Mouse (Mus musculus) C2C12 (cell line): ENCODE data around the gene Tubg1. TPM values are rescaled to one million over a fixed set of nuclear protein-coding genes. Genes with fewer than 3 reads are reported as not detected.

Experiments
- H3K27me3 ChIP-seq: one replicate; pipeline ENCODE4 v1.6.1; 2011; ENCODE audit not compliant: control insufficient read depth, insufficient read depth, insufficient read length
- H3K36me3 ChIP-seq: one replicate; pipeline ENCODE4 v1.6.1; 2011; ENCODE audit not compliant: control insufficient read depth, insufficient read depth
- H3K4me3 ChIP-seq: one replicate; pipeline ENCODE4 v1.5.1; 2011; ENCODE audit warnings: mild to moderate bottlenecking, control low read depth; ENCODE audit not compliant: poor library complexity, insufficient read depth, severe bottlenecking
- H3K79me2 ChIP-seq: one replicate; pipeline ENCODE4 v1.6.1; 2011; ENCODE audit not compliant: control insufficient read depth, insufficient read depth
- H3K79me3 ChIP-seq: one replicate; pipeline ENCODE4 v1.6.1; 2011; ENCODE audit warnings: low read depth, control low read depth
- H3ac ChIP-seq: one replicate; pipeline ENCODE3; 2011; ENCODE audit warnings: low read depth; ENCODE audit not compliant: control insufficient read depth, insufficient read length
- CEBPB ChIP-seq: IDR thresholded peaks from one replicate; pipeline ENCODE4 v1.6.1; 2011; ENCODE audit warnings: low read depth, mild to moderate bottlenecking, control low read depth, moderate library complexity
- CTCF ChIP-seq: IDR thresholded peaks from one replicate; pipeline ENCODE4 v1.5.1; 2011; ENCODE audit not compliant: control insufficient read depth, insufficient read depth, insufficient read length
- FOSL1 ChIP-seq: IDR thresholded peaks from one replicate; pipeline ENCODE4 v1.8.0; 2011; ENCODE audit warnings: mild to moderate bottlenecking, low read length; ENCODE audit not compliant: poor library complexity, insufficient read depth, severe bottlenecking
- MAX ChIP-seq: IDR thresholded peaks from one replicate; pipeline ENCODE4 v1.6.1; 2011; ENCODE audit warnings: mild to moderate bottlenecking, control low read depth
- MYOD1 ChIP-seq: IDR thresholded peaks from one replicate; pipeline ENCODE4 v1.6.1; 2011; ENCODE audit warnings: low read depth; ENCODE audit not compliant: control insufficient read depth, insufficient read length
- MYOG ChIP-seq: IDR thresholded peaks from one replicate; pipeline ENCODE4 v1.6.1; 2011; ENCODE audit not compliant: control insufficient read depth, insufficient read length; ENCODE audit errors: extremely low read depth
- USF1 ChIP-seq: IDR thresholded peaks from one replicate; pipeline ENCODE4 v1.6.1; 2011; ENCODE audit warnings: low read depth, mild to moderate bottlenecking, control low read depth, moderate library complexity
- polyA plus RNA-seq: library from polyadenylated mRNA; unstranded; fragments of >200 nt; fragmentation: generic; extraction: Trizol; gene quantifications from one replicate; pipeline ENCODE4 v1.2.1, GENCODE M21; 2012; ENCODE audit warnings: missing spikeins

The Tubg1 gene
- polyA plus RNA-seq, 1 experiment = 115 TPM

- H3K27me3 ChIP-seq = no peaks in the 10 kb centered on the region
- TF ChIP-seq CEBPB = no peak
- TF ChIP-seq MAX = peak; percentile 30
- TF ChIP-seq MYOG = no peak
- TF ChIP-seq USF1 = no peak
- peaks cover 32% of the 10 kb centered on the region for H3K79me2 ChIP-seq
- H3ac ChIP-seq = peak overlapping the region; percentile 73
- H3K4me3 ChIP-seq = peak overlapping the region; percentile 34
- H3K79me3 ChIP-seq = peaks cover 19% of the 10 kb centered on the region
- H3K36me3 ChIP-seq = peaks cover 8% of the 10 kb centered on the region
These were observed 52.1 kb downstream of the Tubg1 start for GRCm38 (mm10) chr11:101171721-101172433.

DNA sequence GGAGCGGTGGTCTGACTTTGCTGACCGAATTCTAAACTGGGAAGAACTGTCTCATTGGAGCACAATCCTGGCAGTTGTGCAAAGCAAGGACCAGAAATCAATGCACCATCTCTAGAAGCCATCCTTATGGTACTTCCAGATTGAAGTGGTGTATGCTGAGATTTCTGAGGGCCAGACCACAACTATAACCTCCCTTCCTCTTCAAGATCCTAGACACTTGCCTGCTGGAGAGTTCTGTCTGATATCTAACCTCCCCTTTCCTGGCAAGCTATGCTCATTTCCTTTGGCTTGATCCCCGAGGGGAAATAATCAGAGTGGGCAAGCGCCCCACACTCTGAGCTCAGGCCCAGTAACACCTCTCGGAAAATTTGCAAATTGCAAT is 52.7 kb downstream of the Tubg1 start:
- Histone ChIP-seq H3K27me3 (no peaks in the 10 kb centered on the region), H3K36me3 (peaks cover 2% of the 10 kb centered on the region)

DNA sequence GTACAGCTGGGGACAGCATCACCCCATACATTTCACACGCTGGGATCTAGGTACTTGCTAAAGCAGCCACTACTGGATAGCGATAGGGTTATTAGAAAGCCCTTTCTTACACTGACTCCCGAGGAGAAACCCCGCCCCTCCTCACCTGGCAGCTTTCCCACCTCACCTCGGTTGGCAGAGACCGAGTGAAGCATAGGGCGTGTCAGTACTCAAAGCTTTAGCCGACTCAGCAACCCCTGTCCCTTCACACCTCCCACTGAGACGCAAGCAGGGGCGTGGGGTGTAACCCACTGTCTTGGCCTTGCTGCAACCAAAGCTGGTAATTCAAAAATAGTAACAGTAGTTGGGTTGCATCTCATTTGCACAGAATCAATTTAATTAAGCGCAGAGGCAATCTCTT is 53.4 kb downstream of the Tubg1 start:
- H3K79me2 ChIP-seq = peaks cover 29% of the 10 kb centered on the region
- no peak overlapping the region for H3K4me3 ChIP-seq
- TF ChIP-seq MYOD1 (no peak), MAX (no peak), CTCF (no peak), MYOG (no peak), CEBPB (no peak), USF1 (no peak), FOSL1 (no peak)
- H3K27me3 ChIP-seq = no peaks in the 10 kb centered on the region
- no peak overlapping the region for H3ac ChIP-seq
- no peaks in the 10 kb centered on the region for H3K36me3 ChIP-seq
- peaks cover 19% of the 10 kb centered on the region for H3K79me3 ChIP-seq

More for the DNA sequence above, 52.7 kb downstream of the Tubg1 start:
- Histone ChIP-seq H3ac (peak overlapping the region; percentile 73), H3K79me3 (peaks cover 19% of the 10 kb centered on the region), H3K4me3 (peak overlapping the region; percentile 34), H3K79me2 (peaks cover 32% of the 10 kb centered on the region)
- no peak for TF ChIP-seq MAX
- no peak for TF ChIP-seq CTCF
- TF ChIP-seq FOSL1 = no peak
- no peak for TF ChIP-seq MYOG
- no peak for TF ChIP-seq MYOD1
- no peak for TF ChIP-seq CEBPB

- Histone ChIP-seq H3K36me3 (no peaks in the 10 kb centered on the region), H3K79me2 (peaks cover 22% of the 10 kb centered on the region), H3K79me3 (peaks cover 17% of the 10 kb centered on the region), H3ac (peak overlapping the region; percentile 65), H3K4me3 (peak overlapping the region; percentile 29), H3K27me3 (no peaks in the 10 kb centered on the region)
- peak; percentile 99 for TF ChIP-seq CTCF
- TF ChIP-seq MYOG = no peak
- no peak for TF ChIP-seq CEBPB
- TF ChIP-seq MAX = peak; percentile 94
- no peak for TF ChIP-seq MYOD1
- no peak for TF ChIP-seq USF1
- TF ChIP-seq FOSL1 = no peak
These were observed 54.1 kb downstream of the Tubg1 start for GRCm38 (mm10) chr11:101173631-101174388.

DNA sequence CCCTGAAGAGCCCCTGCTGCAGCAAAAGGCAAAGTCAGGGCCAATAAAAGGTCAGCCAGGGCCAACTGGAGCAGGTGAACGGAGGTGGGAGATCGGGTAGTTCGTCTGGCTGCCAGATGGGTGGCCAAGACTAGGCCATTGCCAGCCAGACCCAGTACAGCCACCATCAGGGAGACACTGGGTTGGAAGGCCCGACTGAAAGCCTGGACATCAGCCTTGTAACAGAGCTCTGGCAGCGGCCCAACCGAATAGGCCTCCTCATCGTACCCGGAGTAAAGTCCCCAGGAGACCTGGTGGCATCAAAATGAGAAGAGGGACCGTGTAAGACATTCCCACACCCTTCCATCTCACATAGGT is 54.6 kb downstream of the Tubg1 start:
- no peaks in the 10 kb centered on the region for H3K36me3 ChIP-seq
- peaks cover 16% of the 10 kb centered on the region for H3K79me2 ChIP-seq
- no peak overlapping the region for H3ac ChIP-seq
- peak overlapping the region; percentile 29 for H3K4me3 ChIP-seq
- H3K79me3 ChIP-seq = peaks cover 11% of the 10 kb centered on the region
- TF ChIP-seq CTCF (no peak), MYOG (no peak), MYOD1 (no peak), MAX (no peak), CEBPB (no peak), USF1 (no peak), FOSL1 (no peak)
- no peaks in the 10 kb centered on the region for H3K27me3 ChIP-seq
